Mouse (Mus musculus): ENCODE measurements around the gene Fthl17c.
A peak's percentile ranks its signal among the peaks of the same experiment; 100 is the strongest.
"Not testable (repeated sequence)": the region's sequence is repeated elsewhere in the genome, so short reads cannot be mapped to it uniquely, and the experiment has no call there.

Fthl17c gene

GRCm38 (mm10) chrX:8976459-8976858 is at the start of gene Fthl17c:
TSS of gene Fthl17c (minus strand) at chrX:8976559.
- not testable (repeated sequence) for DNase-seq (ENCODE audit: low spot score)

- no peak for DNase-seq (ENCODE audit: low spot score)
Observed at GRCm38 (mm10) chrX:9019481-9019880, 43.1 kb upstream of the Fthl17c start.

- no peak for DNase-seq (ENCODE audit: low spot score)
Observed at GRCm38 (mm10) chrX:9016079-9016478, 39.7 kb upstream of the Fthl17c start.

- not testable (repeated sequence) for DNase-seq (ENCODE audit: low spot score)
Observed at GRCm38 (mm10) chrX:8986655-8987054, 10.3 kb upstream of the Fthl17c start, which contains the start of gene Fthl17d. TSS of gene Fthl17d (minus strand) at chrX:8986755.

- not testable (repeated sequence) for DNase-seq (ENCODE audit: low spot score)
Observed at GRCm38 (mm10) chrX:8964618-8965017, 11.7 kb downstream of the Fthl17c start.

DNA sequence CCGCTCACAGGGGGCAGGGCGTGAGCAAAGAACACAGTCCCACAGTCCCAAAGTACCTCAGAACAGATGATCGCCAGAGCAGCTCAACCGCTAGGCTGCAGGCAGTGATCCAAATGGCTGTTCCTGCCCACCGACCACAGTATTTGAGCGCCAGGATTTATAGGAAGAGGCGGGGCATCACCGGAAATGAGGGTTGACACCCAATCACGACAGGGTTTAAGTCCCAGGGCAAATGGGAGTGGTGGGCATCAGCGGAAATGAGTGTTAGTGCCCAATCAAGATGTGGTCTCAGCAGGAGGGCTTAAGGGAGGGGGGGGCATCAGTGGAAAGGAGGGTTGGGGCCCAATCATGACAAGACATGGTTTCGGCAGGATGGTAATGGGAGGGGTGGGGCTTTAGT is 13.5 kb downstream of the Fthl17c start, which contains the start of gene Fthl17b:
Gene Fthl17b (minus strand): TSS at position 101 of the 400 bp plus-strand sequence.
- DNase-seq (ENCODE audit: low spot score) = not testable (repeated sequence)

- DNase-seq (ENCODE audit: low spot score) = peak; percentile 83
Observed at GRCm38 (mm10) chrX:8948130-8948805, 28.1 kb downstream of the Fthl17c start.

- no peak for DNase-seq (ENCODE audit: low spot score)
Observed at GRCm38 (mm10) chrX:8944041-8944440, 32.3 kb downstream of the Fthl17c start.

- DNase-seq (ENCODE audit: low spot score) = no peak
Observed at GRCm38 (mm10) chrX:8927308-8927707, 49.1 kb downstream of the Fthl17c start.

Measured in urinary bladder, postnatal 14 days (tissue).